Mouse (Mus musculus) MEL (cell line): ENCODE data around the gene Clip3. TPM values are rescaled to one million over a fixed set of nuclear protein-coding genes. Genes with fewer than 3 reads are reported as not detected.
A peak's percentile ranks its signal among the peaks of the same experiment; 100 is the strongest.

Experiments used
- DNase-seq: peaks from one replicate; pipeline ENCODE4 v3.0.0; 2011; ENCODE audit warnings: low read depth, low spot score
- H3K27ac ChIP-seq: 2 replicates; pipeline ENCODE4 v1.5.1; 2012; ENCODE audit warnings: low read depth, mild to moderate bottlenecking, control low read depth, low read length, moderate library complexity; ENCODE audit not compliant: control insufficient read depth
- H3K27me3 ChIP-seq, 2 experiments: fragments of 150-350 bp in 1 of 2; sonication (generic) in 1 of 2; 2 replicates each; pipeline ENCODE4 v1.6.1; 2012; ENCODE audit warnings: low read length in 2 of 2, mild to moderate bottlenecking in 2 of 2, improper control_type of control experiment in 1 of 2, moderate library complexity in 1 of 2; ENCODE audit not compliant: insufficient read depth in 2 of 2, control insufficient read depth in 1 of 2
- H3K36me3 ChIP-seq, 2 experiments: 2 replicates each; pipeline ENCODE4 v1.6.1; 2012 to 2014; ENCODE audit warnings: low read length in 2 of 2, improper control_type of control experiment in 1 of 2, inconsistent platforms in 1 of 2, mild to moderate bottlenecking in 1 of 2; ENCODE audit not compliant: insufficient read depth in 2 of 2, control insufficient read depth in 1 of 2
- H3K4me1 ChIP-seq, 2 experiments: fragments of 150-350 bp in 1 of 2; sonication (generic) in 1 of 2; 2 replicates each; pipeline ENCODE4 v1.6.1; 2012; ENCODE audit warnings: low read length in 2 of 2, improper control_type of control experiment in 1 of 2, mild to moderate bottlenecking in 1 of 2; ENCODE audit not compliant: insufficient read depth in 2 of 2, control insufficient read depth in 1 of 2
- H3K4me3 ChIP-seq, 2 experiments: fragments of 150-350 bp in 1 of 2; sonication (generic) in 1 of 2; 2 replicates each; pipeline ENCODE4 v1.5.1; 2012; ENCODE audit warnings: low read depth in 2 of 2, low read length in 2 of 2, mild to moderate bottlenecking in 2 of 2, moderate library complexity in 2 of 2, control low read depth in 1 of 2, improper control_type of control experiment in 1 of 2; ENCODE audit not compliant: control insufficient read depth in 1 of 2, insufficient read depth in 1 of 2
- H3K79me2 ChIP-seq: 2 replicates; pipeline ENCODE4 v1.6.1; 2012; ENCODE audit warnings: mild to moderate bottlenecking, low read length, moderate library complexity; ENCODE audit not compliant: control insufficient read depth, poor library complexity, insufficient read depth
- H3K9ac ChIP-seq: 2 replicates; pipeline ENCODE4 v1.6.1; 2012; ENCODE audit warnings: low read depth, mild to moderate bottlenecking, control low read depth, low read length, moderate library complexity; ENCODE audit not compliant: control insufficient read depth, poor library complexity, severe bottlenecking
- H3K9me3 ChIP-seq: fragments of 150-350 bp; sonication (generic); replicated peaks from 2 replicates; pipeline ENCODE4 v1.6.1; 2012; ENCODE audit warnings: mild to moderate bottlenecking, low read length, improper control_type of control experiment, moderate library complexity; ENCODE audit not compliant: insufficient read depth
- BHLHE40 ChIP-seq: IDR thresholded peaks from 2 replicates; pipeline ENCODE4 v1.6.1; 2012; ENCODE audit warnings: low read depth, mild to moderate bottlenecking, inconsistent platforms, low read length, improper control_type of control experiment, borderline replicate concordance
- CHD1 ChIP-seq: IDR thresholded peaks from 2 replicates; pipeline ENCODE4 v1.6.1; 2012; ENCODE audit warnings: low read depth, mild to moderate bottlenecking, inconsistent platforms, low read length, improper control_type of control experiment
- CHD2 ChIP-seq: IDR thresholded peaks from 2 replicates; pipeline ENCODE4 v1.6.1; 2011; ENCODE audit warnings: low read length, improper control_type of control experiment
- CTCF ChIP-seq, 3 experiments: IDR thresholded peaks in 2 of 3; conservative IDR thresholded peaks in 1 of 3; 2 replicates each; pipeline ENCODE4 v1.5.1; 2011 to 2012; ENCODE audit warnings: low read length in 3 of 3, low read depth in 2 of 3, mild to moderate bottlenecking in 2 of 3, improper control_type of control experiment in 1 of 3, inconsistent platforms in 1 of 3, mixed read lengths in 1 of 3, moderate library complexity in 1 of 3; ENCODE audit not compliant: control insufficient read depth in 1 of 3, insufficient read depth in 1 of 3, poor library complexity in 1 of 3, severe bottlenecking in 1 of 3
- E2F4 ChIP-seq: IDR thresholded peaks from 2 replicates; pipeline ENCODE4 v1.6.1; 2011; ENCODE audit warnings: low read depth, low read length, improper control_type of control experiment, borderline replicate concordance
- ELF1 ChIP-seq: IDR thresholded peaks from 2 replicates; pipeline ENCODE4 v1.6.1; 2014; ENCODE audit warnings: low read depth, mild to moderate bottlenecking, inconsistent platforms, low read length, improper control_type of control experiment, moderate library complexity
- EP300 ChIP-seq, 2 experiments: IDR thresholded peaks; 2 replicates each; pipeline ENCODE4 v1.6.1; 2011; ENCODE audit warnings: improper control_type of control experiment in 2 of 2, low read length in 2 of 2, low read depth in 1 of 2, mild to moderate bottlenecking in 1 of 2
- GABPA ChIP-seq: IDR thresholded peaks from 2 replicates; pipeline ENCODE4 v1.6.1; 2012; ENCODE audit warnings: low read depth, mild to moderate bottlenecking, inconsistent platforms, low read length, improper control_type of control experiment, moderate library complexity
- HCFC1 ChIP-seq: IDR thresholded peaks from 2 replicates; pipeline ENCODE4 v1.6.1; 2012; ENCODE audit warnings: low read depth, mild to moderate bottlenecking, inconsistent platforms, low read length, improper control_type of control experiment, moderate library complexity
- JUND ChIP-seq: IDR thresholded peaks from 2 replicates; pipeline ENCODE4 v1.6.1; 2011; ENCODE audit warnings: low read depth, mild to moderate bottlenecking, improper control_type of control experiment, low read length
- MYB ChIP-seq: IDR thresholded peaks from 2 replicates; pipeline ENCODE4 v1.6.1; 2011; ENCODE audit warnings: mild to moderate bottlenecking, low read depth, low read length, improper control_type of control experiment
- MYC ChIP-seq: IDR thresholded peaks from 2 replicates; pipeline ENCODE4 v1.6.1; 2011; ENCODE audit warnings: low read depth, mild to moderate bottlenecking, low read length, improper control_type of control experiment, moderate library complexity
- NELFE ChIP-seq: IDR thresholded peaks from 2 replicates; pipeline ENCODE4 v1.6.1; 2011; ENCODE audit warnings: low read depth, low read length, improper control_type of control experiment
- NRF1 ChIP-seq: IDR thresholded peaks from 2 replicates; pipeline ENCODE4 v1.6.1; 2014; ENCODE audit warnings: low read depth, mild to moderate bottlenecking, inconsistent platforms, low read length, improper control_type of control experiment, moderate library complexity; ENCODE audit not compliant: poor library complexity, insufficient read depth, severe bottlenecking
- POLR2A ChIP-seq, 2 experiments: IDR thresholded peaks; 2 replicates each; pipeline ENCODE4 v1.6.1; 2011 to 2012; ENCODE audit warnings: low read length in 2 of 2, mild to moderate bottlenecking in 2 of 2, control low read depth in 1 of 2, improper control_type of control experiment in 1 of 2, low read depth in 1 of 2, moderate library complexity in 1 of 2; ENCODE audit not compliant: control insufficient read depth in 1 of 2, insufficient read depth in 1 of 2, poor library complexity in 1 of 2
- POLR2AphosphoS5 ChIP-seq: IDR thresholded peaks from 2 replicates; pipeline ENCODE4 v1.6.1; 2012; ENCODE audit warnings: low read depth, borderline replicate concordance, mild to moderate bottlenecking, inconsistent platforms, low read length, moderate library complexity, mixed read lengths
- RAD21 ChIP-seq: IDR thresholded peaks from 2 replicates; pipeline ENCODE4 v1.6.1; 2011; ENCODE audit warnings: mild to moderate bottlenecking, low read depth, low read length, improper control_type of control experiment
- SMC3 ChIP-seq: IDR thresholded peaks from 2 replicates; pipeline ENCODE4 v1.6.1; 2011; ENCODE audit warnings: low read depth, low read length, improper control_type of control experiment
- TAL1 ChIP-seq: IDR thresholded peaks from 2 replicates; pipeline ENCODE4 v1.6.1; 2012; ENCODE audit warnings: mild to moderate bottlenecking, inconsistent platforms, low read length, moderate library complexity, mixed read lengths
- TCF12 ChIP-seq: IDR thresholded peaks from 2 replicates; pipeline ENCODE4 v1.6.1; 2014; ENCODE audit warnings: low read depth, mild to moderate bottlenecking, inconsistent platforms, low read length, improper control_type of control experiment, moderate library complexity
- USF1 ChIP-seq: IDR thresholded peaks from 2 replicates; pipeline ENCODE4 v1.6.1; 2014; ENCODE audit warnings: low read depth, mild to moderate bottlenecking, inconsistent platforms, low read length, improper control_type of control experiment, moderate library complexity
- USF2 ChIP-seq, 2 experiments: IDR thresholded peaks; 2 replicates each; pipeline ENCODE4 v1.6.1; 2011 to 2012; ENCODE audit warnings: improper control_type of control experiment in 2 of 2, low read length in 2 of 2, borderline replicate concordance in 1 of 2, inconsistent platforms in 1 of 2, low read depth in 1 of 2, mild to moderate bottlenecking in 1 of 2; ENCODE audit not compliant: insufficient read depth in 1 of 2
- ZC3H11A ChIP-seq: IDR thresholded peaks from 2 replicates; pipeline ENCODE4 v1.6.1; 2012; ENCODE audit warnings: low read depth, mild to moderate bottlenecking, inconsistent platforms, low read length, improper control_type of control experiment
- ZKSCAN1 ChIP-seq: IDR thresholded peaks from 2 replicates; pipeline ENCODE4 v1.6.1; 2012; ENCODE audit warnings: low read depth, mild to moderate bottlenecking, inconsistent platforms, low read length, improper control_type of control experiment, moderate library complexity
- ZMIZ1 ChIP-seq: IDR thresholded peaks from 2 replicates; pipeline ENCODE4 v1.6.1; 2012; ENCODE audit warnings: low read depth, mild to moderate bottlenecking, inconsistent platforms, low read length, improper control_type of control experiment, moderate library complexity
- ZNF384 ChIP-seq: IDR thresholded peaks from 2 replicates; pipeline ENCODE4 v1.6.1; 2012; ENCODE audit warnings: low read depth, mild to moderate bottlenecking, inconsistent platforms, low read length, improper control_type of control experiment
- polyA plus RNA-seq, 2 experiments: library from polyadenylated mRNA; stranded (reverse) in 1 of 2; unstranded in 1 of 2; fragments of >175 nt in 1 of 2; fragments of >200 nt in 1 of 2; gene quantifications; 2 replicates each; pipeline versions ENCODE4 v1.2.1 to v1.2.4; 2012; ENCODE audit warnings: low replicate concordance in 2 of 2, low read depth in 1 of 2; ENCODE audit not compliant: insufficient read length in 2 of 2, insufficient read depth in 1 of 2, missing spikeins in 1 of 2
- total RNA-seq: library from RNA; depleted of rRNA; stranded (reverse); fragments of 300-350 nt; gene quantifications from 2 replicates; pipeline ENCODE4 v1.2.3, GENCODE M21; 2012

The Clip3 gene
- total and polyA plus RNA-seq, 3 experiments, result 0.19 TPM; not detected in 2

GRCm38 (mm10) chr7:30294296-30294695, 2.8 kb downstream of the Clip3 start (continued):
- TF ChIP-seq CHD2, result no peak
- no peak for TF ChIP-seq POLR2AphosphoS5

- H3K27ac ChIP-seq, result no peak overlapping the region
- DNase-seq, result peak; percentile 40
- 0 out of 4 replicates have a peak, but pooled peaks cover 0 to 2% of the 10 kb centered on the region in 2 experiments for H3K27me3 ChIP-seq
- H3K4me1 ChIP-seq, result peaks cover 0 to 4% of the 10 kb centered on the region in 2 experiments; a peak in 1 of 4 replicates
- no peaks in the 10 kb centered on the region for H3K9me3 ChIP-seq
- no peak overlapping the region for H3K9ac ChIP-seq
- H3K79me2 ChIP-seq, result no peaks in the 10 kb centered on the region
- no peaks in the 10 kb centered on the region for H3K36me3 ChIP-seq
- TF ChIP-seq CHD1 (no peak), BHLHE40 (no peak), SMC3 (no peak), NELFE (no peak), ZC3H11A (no peak), HCFC1 (no peak), USF2 (IDR thresholded peaks at IDR 0.05; ENCODE audit: borderline replicate concordance in 1 of 2, insufficient read depth in 1 of 2, low read depth in 1 of 2, low read length in 2 of 2) (no peak), NRF1 (no peak), CTCF (IDR thresholded peaks at IDR 0.05 in 2 of 3, conservative IDR thresholded peaks at IDR 0.05 in 1 of 3; ENCODE audit: control insufficient read depth in 1 of 3, insufficient read depth in 1 of 3, low read depth in 2 of 3, low read length in 3 of 3, poor library complexity in 1 of 3, severe bottlenecking in 1 of 3) (no peak), ZMIZ1 (no peak), TCF12 (no peak)
- no peak overlapping the region for H3K4me3 ChIP-seq
Measured at GRCm38 (mm10) chr7:30295103-30295502, 3.6 kb downstream of the Clip3 start.

DNA sequence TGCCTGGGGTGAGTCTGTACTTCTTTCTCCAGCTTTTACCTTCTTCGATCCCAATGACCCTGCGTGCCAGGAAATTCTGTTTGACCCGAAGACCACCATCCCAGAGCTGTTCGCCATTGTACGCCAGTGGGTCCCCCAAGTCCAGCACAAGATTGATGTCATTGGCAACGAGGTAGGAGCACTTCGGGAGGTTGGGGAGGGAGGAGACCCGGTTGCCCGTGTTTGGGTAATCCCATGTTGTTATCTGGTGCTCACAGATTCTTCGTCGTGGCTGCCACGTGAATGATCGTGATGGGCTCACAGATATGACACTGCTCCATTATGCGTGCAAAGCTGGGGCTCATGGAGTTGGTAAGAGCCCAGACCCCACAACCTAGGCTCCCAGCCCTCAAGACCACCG, 5.3 kb downstream of the Clip3 start:
- no peak for TF ChIP-seq RAD21
- no peak for TF ChIP-seq ZKSCAN1
- no peak for TF ChIP-seq CTCF (IDR thresholded peaks at IDR 0.05 in 2 of 3, conservative IDR thresholded peaks at IDR 0.05 in 1 of 3; ENCODE audit: control insufficient read depth in 1 of 3, insufficient read depth in 1 of 3, low read depth in 2 of 3, low read length in 3 of 3, poor library complexity in 1 of 3, severe bottlenecking in 1 of 3)
- no peak for TF ChIP-seq GABPA
- no peak for TF ChIP-seq EP300 (IDR thresholded peaks at IDR 0.05; ENCODE audit: low read depth in 1 of 2, low read length in 2 of 2)
- no peak for TF ChIP-seq BHLHE40
- no peak for TF ChIP-seq USF1
- no peak for TF ChIP-seq MYB
- TF ChIP-seq ELF1, result no peak
- no peak for TF ChIP-seq NRF1
- no peak for TF ChIP-seq JUND
- TF ChIP-seq E2F4, result no peak
- no peak for TF ChIP-seq TAL1
- TF ChIP-seq NELFE, result no peak
- TF ChIP-seq ZNF384, result no peak
- no peak for TF ChIP-seq POLR2A (IDR thresholded peaks at IDR 0.05; ENCODE audit: control insufficient read depth in 1 of 2, insufficient read depth in 1 of 2, low read depth in 1 of 2, low read length in 2 of 2, poor library complexity in 1 of 2)
- no peak for TF ChIP-seq MYC
- Histone ChIP-seq H3K79me2 (no peaks in the 10 kb centered on the region), H3K4me3 (no peak overlapping the region), H3K9me3 (no peaks in the 10 kb centered on the region), H3K27me3 (0 out of 4 replicates have a peak, but pooled peaks cover 0 to 2% of the 10 kb centered on the region in 2 experiments), H3K36me3 (no peaks in the 10 kb centered on the region), H3K27ac (no peak overlapping the region), H3K4me1 (peaks cover 0 to 4% of the 10 kb centered on the region in 2 experiments; a peak in 1 of 4 replicates), H3K9ac (no peak overlapping the region)
- no peak for DNase-seq
